Mouse (Mus musculus) midbrain, embryonic 16.5 days (tissue): ENCODE measurements around the gene Lmo1. TPM values are rescaled to one million over a fixed set of nuclear protein-coding genes. Genes with fewer than 3 reads are reported as not detected.

Source experiments
- ATAC-seq: fragments of 200-750 bp; cut with Nextera tagmentation; 2 replicates; pipeline ENCODE4 v1.8.0; 2017; ENCODE audit warnings: moderate TSS enrichment
- H3K27ac ChIP-seq: fragments of 300-500 bp; sonication (generic); 2 replicates; pipeline ENCODE4 v1.5.1; 2014; ENCODE audit warnings: mild to moderate bottlenecking, low read length, mixed read lengths
- H3K27me3 ChIP-seq: fragments of 300-500 bp; sonication (generic); 2 replicates; pipeline ENCODE4 v1.6.1; 2014; ENCODE audit warnings: low read depth, low read length, mixed read lengths; ENCODE audit not compliant: control insufficient read depth, insufficient read depth
- H3K36me3 ChIP-seq: fragments of 300-500 bp; sonication (generic); 2 replicates; pipeline ENCODE4 v1.6.1; 2014; ENCODE audit warnings: mild to moderate bottlenecking, low read length, moderate library complexity, mixed read lengths; ENCODE audit not compliant: control insufficient read depth, insufficient read depth
- H3K4me1 ChIP-seq: fragments of 300-500 bp; sonication (generic); 2 replicates; pipeline ENCODE4 v1.6.1; 2014; ENCODE audit warnings: mild to moderate bottlenecking, low read length, mixed read lengths; ENCODE audit not compliant: control insufficient read depth, insufficient read depth
- H3K4me2 ChIP-seq: fragments of 300-500 bp; sonication (generic); 2 replicates; pipeline ENCODE4 v1.6.1; 2014; ENCODE audit warnings: mild to moderate bottlenecking, low read length, mixed read lengths
- H3K4me3 ChIP-seq: fragments of 300-500 bp; sonication (generic); 2 replicates; pipeline ENCODE4 v1.5.1; 2014; ENCODE audit warnings: low read depth, mild to moderate bottlenecking, low read length, moderate library complexity, mixed read lengths
- H3K9ac ChIP-seq: fragments of 300-500 bp; sonication (generic); 2 replicates; pipeline ENCODE4 v1.6.1; 2014; ENCODE audit warnings: low read depth, low read length, mixed read lengths
- H3K9me3 ChIP-seq: fragments of 300-500 bp; sonication (generic); replicated peaks from 2 replicates; pipeline ENCODE4 v1.6.1; 2014; ENCODE audit warnings: mild to moderate bottlenecking, low read length, mixed read lengths; ENCODE audit not compliant: control insufficient read depth, poor library complexity, severe bottlenecking
- WGBS: fragments of 180-500 bp; shearing (Covaris S2); extraction: QIAGEN DNeasy Blood & Tissue Kit; methylation state at CpG from one replicate; pipeline ENCODE4 v1.1.7; 2014; 5-methylcytosine and 5-hydroxymethylcytosine counted together
- polyA plus RNA-seq: library from polyadenylated mRNA; unstranded; fragments of >200 nt; fragmentation: Nextera tagmentation; extraction: Ambion mirVana; gene quantifications from 2 replicates; pipeline ENCODE4 v1.2.1, GENCODE M21; 2015

The Lmo1 gene
- polyA plus RNA-seq, 1 experiment from 2014 or later, result 126 TPM

GRCm38 (mm10) chr7:109185564-109185963, 10.6 kb upstream of the Lmo1 start:
- Histone ChIP-seq H3K27ac (no peak overlapping the region), H3K4me1 (peaks cover under 1% of the 10 kb centered on the region), H3K9ac (no peak overlapping the region), H3K36me3 (no peaks in the 10 kb centered on the region), H3K9me3 (no peaks in the 10 kb centered on the region), H3K27me3 (no peaks in the 10 kb centered on the region), H3K4me3 (no peak overlapping the region), H3K4me2 (no peak overlapping the region)
- WGBS, result 39% methylated on average over 5 of the region's 5 CpGs
- no peak for ATAC-seq

GRCm38 (mm10) chr7:109176688-109177087, 1.7 kb upstream of the Lmo1 start:
- Histone ChIP-seq H3K4me2 (no peak overlapping the region), H3K4me3 (no peak overlapping the region), H3K4me1 (peaks cover 28% of the 10 kb centered on the region), H3K36me3 (no peaks in the 10 kb centered on the region), H3K9me3 (no peaks in the 10 kb centered on the region), H3K27me3 (no peaks in the 10 kb centered on the region), H3K9ac (no peak overlapping the region), H3K27ac (peak overlapping the region; percentile 88)
- ATAC-seq, result no peak
- 38% methylated on average over 3 of the region's 3 CpGs for WGBS

GRCm38 (mm10) chr7:109175670-109176625, 941 bp upstream of the Lmo1 start:
- Histone ChIP-seq H3K4me3 (peak overlapping the region; percentile 71), H3K9ac (peak overlapping the region; percentile 88), H3K27me3 (no peaks in the 10 kb centered on the region), H3K9me3 (no peaks in the 10 kb centered on the region), H3K27ac (peak overlapping the region; percentile 88), H3K4me1 (peaks cover 28% of the 10 kb centered on the region), H3K4me2 (peak overlapping the region; percentile 94), H3K36me3 (no peaks in the 10 kb centered on the region)
- WGBS, result 3% methylated on average over 13 of the region's 13 CpGs
- peak; percentile 31 for ATAC-seq

GRCm38 (mm10) chr7:109174337-109174948, 564 bp downstream of the Lmo1 start:
- Histone ChIP-seq H3K27ac (peak overlapping the region; percentile 88), H3K4me2 (peak overlapping the region; percentile 94), H3K4me3 (peak overlapping the region; percentile 71), H3K9ac (peak overlapping the region; percentile 88), H3K27me3 (no peaks in the 10 kb centered on the region), H3K4me1 (peaks cover 28% of the 10 kb centered on the region), H3K36me3 (no peaks in the 10 kb centered on the region), H3K9me3 (no peaks in the 10 kb centered on the region)
- 4% methylated on average over 31 of the region's 31 CpGs for WGBS
- ATAC-seq, result peak; percentile 29

GRCm38 (mm10) chr7:109171874-109172273, 3.1 kb downstream of the Lmo1 start:
- ATAC-seq, result no peak
- Histone ChIP-seq H3K27me3 (no peaks in the 10 kb centered on the region), H3K9ac (peak overlapping the region; percentile 11; the same call in 1 of the 2 replicates), H3K27ac (peak overlapping the region; percentile 53), H3K4me1 (peaks cover 41% of the 10 kb centered on the region), H3K4me3 (0 out of 2 replicates have a peak overlapping the region, but pooled peaks have one; percentile 5), H3K4me2 (peak overlapping the region; percentile 94), H3K36me3 (no peaks in the 10 kb centered on the region), H3K9me3 (no peaks in the 10 kb centered on the region)
- WGBS, result 34% methylated on average over 3 of the region's 3 CpGs

- peak overlapping the region; percentile 92 for H3K27ac ChIP-seq
- WGBS, result 0% methylated on average over 17 of the region's 17 CpGs
- H3K27me3 ChIP-seq, result no peaks in the 10 kb centered on the region
- peak overlapping the region; percentile 56 for H3K4me3 ChIP-seq
- H3K9ac ChIP-seq, result peak overlapping the region; percentile 91
- H3K4me2 ChIP-seq, result peak overlapping the region; percentile 82
- no peaks in the 10 kb centered on the region for H3K36me3 ChIP-seq
- peak; percentile 59 for ATAC-seq
- H3K9me3 ChIP-seq, result no peaks in the 10 kb centered on the region
- H3K4me1 ChIP-seq, result peaks cover 44% of the 10 kb centered on the region
Measured at GRCm38 (mm10) chr7:109170441-109170820, 4.6 kb downstream of the Lmo1 start.

- no peaks in the 10 kb centered on the region for H3K27me3 ChIP-seq
- H3K4me3 ChIP-seq, result peak overlapping the region; percentile 56
- no peaks in the 10 kb centered on the region for H3K36me3 ChIP-seq
- H3K4me1 ChIP-seq, result peaks cover 42% of the 10 kb centered on the region
- no peaks in the 10 kb centered on the region for H3K9me3 ChIP-seq
- ATAC-seq, result peak; percentile 36
- peak overlapping the region; percentile 82 for H3K4me2 ChIP-seq
- under 1% methylated on average over 72 of the region's 72 CpGs for WGBS
- peak overlapping the region; percentile 92 for H3K27ac ChIP-seq
- H3K9ac ChIP-seq, result peak overlapping the region; percentile 91
Measured at GRCm38 (mm10) chr7:109169505-109170440, 5.2 kb downstream of the Lmo1 start.

- WGBS, result 83% methylated on average over 7 of the region's 7 CpGs
- Histone ChIP-seq H3K4me2 (peak overlapping the region; percentile 82), H3K36me3 (no peaks in the 10 kb centered on the region), H3K4me1 (peaks cover 34% of the 10 kb centered on the region), H3K9me3 (no peaks in the 10 kb centered on the region), H3K27me3 (no peaks in the 10 kb centered on the region), H3K27ac (peak overlapping the region; percentile 92), H3K4me3 (peak overlapping the region; percentile 56), H3K9ac (peak overlapping the region; percentile 91)
- ATAC-seq, result no peak
Measured at GRCm38 (mm10) chr7:109168716-109169115, 6.3 kb downstream of the Lmo1 start.
